Mouse (Mus musculus) brain, embryonic 14.5 days (tissue): ENCODE data around the gene Wnt1.

ENCODE experiments used
- CTCF ChIP-seq: fragments of 200-500 bp; IDR thresholded peaks from 2 replicates; pipeline ENCODE4 v1.5.1; 2012; ENCODE audit warnings: inconsistent platforms, mild to moderate bottlenecking, moderate library complexity, borderline replicate concordance; ENCODE audit not compliant: insufficient read depth, insufficient read length; ENCODE audit errors: extremely low read depth
- POLR2A ChIP-seq: fragments of 200-500 bp; IDR thresholded peaks from 2 replicates; pipeline ENCODE4 v1.6.1; 2012; ENCODE audit warnings: mild to moderate bottlenecking, inconsistent platforms, borderline replicate concordance; ENCODE audit not compliant: poor library complexity, insufficient read depth, insufficient read length, severe bottlenecking; ENCODE audit errors: extremely low read depth

GRCm38 (mm10) chr15:98833281-98833680 is 43.6 kb downstream of the Wnt1 start:
- TF ChIP-seq CTCF (no peak), POLR2A (no peak)
